Comparison of ENCODE assay signal across 23 mouse cellular contexts in genomic region chr13:116879580-116880192, GRCm38 (mm10).
A peak's percentile ranks its signal among the peaks of the same experiment; 100 is the strongest.
DNase-seq lines count a peak whose midpoint lies in the region; ATAC-seq and TF ChIP-seq lines count a peak whose summit lies in the region.
"Had no signal": no experiment of that assay in that cellular context is flagged by ENCODE, and none has a peak within 500 bp of the region (broad histone marks: within the 10 kb centered on the region; RNA-seq: fewer than 3 reads in every experiment).

No protein-coding gene starts in this region.

- peak; percentile 55; the same call in 1 of the 2 replicates for ATAC-seq in kidney, embryonic 16.5 days (ENCODE audit: low FRiP score, low TSS enrichment)
- ATAC-seq: forebrain, postnatal 0 days had no signal

- 70% methylated on average over 10 of the region's 10 CpGs for WGBS in kidney, embryonic 16.5 days

- H3K4me1 ChIP-seq in kidney, embryonic 16.5 days (ENCODE audit: insufficient read depth, low read length) = no peaks in the 10 kb centered on the region
- H3K4me1 ChIP-seq: embryonic facial prominence, embryonic 12.5 days; liver, embryonic 15.5 days; stomach, embryonic 15.5 days had no signal

- H3K4me2 ChIP-seq in kidney, embryonic 16.5 days (replicated peaks; ENCODE audit: low read depth, low read length) = no peak overlapping the region
- H3K4me2 ChIP-seq: embryonic facial prominence, embryonic 12.5 days; heart, embryonic 15.5 days; liver, embryonic 15.5 days; stomach, embryonic 15.5 days had no signal

- H3K27ac ChIP-seq in kidney, embryonic 16.5 days (ENCODE audit: low read length) = no peak overlapping the region
- H3K27ac ChIP-seq: embryonic facial prominence, embryonic 12.5 days; heart, embryonic 15.5 days; limb, embryonic 10.5 days; liver, embryonic 15.5 days; stomach, embryonic 15.5 days had no signal

- no peaks in the 10 kb centered on the region for H3K9me3 ChIP-seq in kidney, embryonic 16.5 days (ENCODE audit: low read length)
- H3K9me3 ChIP-seq: embryonic facial prominence, embryonic 12.5 days; heart, embryonic 15.5 days; limb, embryonic 10.5 days; liver, embryonic 15.5 days; stomach, embryonic 15.5 days had no signal

- DNase-seq in kidney, postnatal 4 days = no peak
- DNase-seq in brain, adult 2 months (ENCODE audit: low read depth, low spot score) = peak; percentile 80
- peak; percentile 13 for DNase-seq in brain, embryonic 14.5 days (ENCODE audit: low read depth)
- peak; percentile 9 for DNase-seq in mesoderm, embryonic 11.5 days (ENCODE audit: low read depth, low spot score)
- no peak for DNase-seq in left cerebral cortex, adult 11 months (ENCODE audit: low spot score)
- DNase-seq in adrenal gland, postnatal 36 days = no peak
- DNase-seq: adrenal gland, adult 8-10 months; cerebellum, adult 11 months; cerebellum, postnatal 10 days; forebrain, postnatal 0 days; gastrocnemius, postnatal 36 days; heart, postnatal 36 days; kidney, adult 8-10 months; liver; lung, postnatal 4 days; thymus, adult 18-20 months; thymus, postnatal 4 days had no signal

- H3K36me3 ChIP-seq in kidney, embryonic 16.5 days (ENCODE audit: insufficient read depth, low read length) = 0 out of 2 replicates have a peak, but pooled peaks cover 8% of the 10 kb centered on the region
- H3K36me3 ChIP-seq: heart, embryonic 15.5 days; liver, embryonic 15.5 days; stomach, embryonic 15.5 days had no signal

- TF ChIP-seq POLR2A in brain, embryonic 14.5 days (IDR thresholded peaks at IDR 0.05; ENCODE audit: borderline replicate concordance, extremely low read depth, insufficient read depth, insufficient read length, poor library complexity, severe bottlenecking) = no peak

- TF ChIP-seq CTCF in brain, embryonic 14.5 days (IDR thresholded peaks at IDR 0.05; ENCODE audit: borderline replicate concordance, extremely low read depth, insufficient read depth, insufficient read length) = no peak

- H3K27me3 ChIP-seq in kidney, embryonic 16.5 days (ENCODE audit: insufficient read depth, low read length) = no peaks in the 10 kb centered on the region
- H3K27me3 ChIP-seq: embryonic facial prominence, embryonic 12.5 days; heart, embryonic 15.5 days; liver, embryonic 15.5 days; stomach, embryonic 15.5 days had no signal

- H3K9ac ChIP-seq in kidney, embryonic 16.5 days (replicated peaks; ENCODE audit: low read length) = no peak overlapping the region
- H3K9ac ChIP-seq: embryonic facial prominence, embryonic 12.5 days; forebrain, postnatal 0 days; heart, embryonic 15.5 days; liver, embryonic 15.5 days; stomach, embryonic 15.5 days had no signal

- no peak overlapping the region for H3K4me3 ChIP-seq in kidney, embryonic 16.5 days (ENCODE audit: low read length)
- H3K4me3 ChIP-seq: embryonic facial prominence, embryonic 12.5 days; heart, embryonic 15.5 days; limb, embryonic 10.5 days; liver, embryonic 15.5 days; stomach, embryonic 15.5 days had no signal

Comparison
In these comparisons a context has a peak if more than half of its experiments do, and no peak if none do; other contexts are left out.
1. DNase-seq: peak in brain, adult 2 months (single experiment), brain, embryonic 14.5 days (single experiment) and mesoderm, embryonic 11.5 days (single experiment); none in kidney, postnatal 4 days (0 of 2), left cerebral cortex, adult 11 months (single experiment) and adrenal gland, postnatal 36 days (0 of 2).